ENCODE assay signal across 34 mouse cellular contexts in the genomic region with DNA sequence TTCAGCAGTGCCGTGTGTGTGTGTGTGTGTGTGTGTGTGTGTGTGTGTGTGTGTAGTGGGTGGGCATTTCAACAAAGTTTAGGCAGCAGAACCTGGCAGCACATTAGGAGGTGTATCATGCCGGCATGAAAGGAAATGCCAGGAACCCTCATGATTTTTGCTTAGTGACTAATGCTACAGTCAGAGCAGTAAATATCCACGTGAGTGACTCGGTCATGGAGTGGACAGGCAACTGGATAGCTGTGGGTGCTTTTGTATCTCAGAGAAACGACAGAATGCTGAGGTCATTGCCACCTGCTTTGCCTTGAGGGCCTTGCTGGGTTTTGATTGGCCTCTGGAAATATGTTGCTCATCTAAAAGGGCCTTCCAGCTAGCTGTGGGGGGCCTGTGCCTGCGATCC. TPM values are rescaled to one million over a fixed set of nuclear protein-coding genes. Genes with fewer than 3 reads are reported as not detected.
DNase-seq lines count a peak whose midpoint lies in the region; ATAC-seq lines count a peak whose summit lies in the region.
"Had no signal": no experiment of that assay in that cellular context is flagged by ENCODE, and none has a peak within 500 bp of the region (broad histone marks: within the 10 kb centered on the region; RNA-seq: fewer than 3 reads in every experiment).

No protein-coding gene starts in this region.

- DNase-seq in adrenal gland, adult (ENCODE audit: inconsistent age in 2 of 2, low spot score in 1 of 2) = peak; percentile 59 to 76
- DNase-seq in adrenal gland, postnatal 4 days (ENCODE audit: low spot score in 2 of 2) = no peak
- DNase-seq in 3134 (ENCODE audit: extremely low read depth, insufficient read length, low spot score) = peak; percentile 77
- DNase-seq in adrenal gland, adult 2 months = peak; percentile 69
- peak; percentile 32 for DNase-seq in brain, adult 2 months (ENCODE audit: low read depth, low spot score)
- no peak for DNase-seq in spleen, postnatal 36 days (ENCODE audit: low spot score in 2 of 2)
- DNase-seq: cerebellum, adult 11 months; cerebellum, postnatal 10 days; kidney, postnatal 4 days; liver; lung, postnatal 4 days; spleen, adult 18-20 months; thymus, postnatal 14 days had no signal

- no peak for ATAC-seq in hindbrain, embryonic 12.5 days (ENCODE audit: low FRiP score)
- no peak for ATAC-seq in erythroblast, adult 5-6 weeks (replicated peaks; ENCODE audit: low FRiP score, poor library complexity, severe bottlenecking)
- ATAC-seq: activated CD4-positive, CD25-positive, alpha-beta regulatory T cell, adult 4 months; forebrain, embryonic 13.5 days; intestine, postnatal 0 days; midbrain, embryonic 15.5 days had no signal

- no peak overlapping the region for H3K9ac ChIP-seq in hindbrain, embryonic 12.5 days
- H3K9ac ChIP-seq: forebrain, embryonic 13.5 days; liver, embryonic 15.5 days; midbrain, embryonic 15.5 days; neural tube, embryonic 13.5 days had no signal

- H3K9me3 ChIP-seq in hindbrain, embryonic 12.5 days (replicated peaks) = no peaks in the 10 kb centered on the region
- H3K9me3 ChIP-seq: forebrain, embryonic 13.5 days; heart, embryonic 10.5 days; hindbrain, embryonic 10.5 days; limb, embryonic 10.5 days; liver, embryonic 15.5 days; midbrain, embryonic 15.5 days; neural tube, embryonic 13.5 days had no signal

- no peaks in the 10 kb centered on the region for H3K27me3 ChIP-seq in hindbrain, embryonic 12.5 days
- H3K27me3 ChIP-seq: forebrain, embryonic 13.5 days; liver, embryonic 15.5 days; midbrain, embryonic 15.5 days; neural tube, embryonic 13.5 days had no signal

- H3K4me3 ChIP-seq in hindbrain, embryonic 12.5 days = no peak overlapping the region
- H3K4me3 ChIP-seq: erythroblast, embryonic 14.5 days; forebrain, embryonic 13.5 days; heart, embryonic 10.5 days; hindbrain, embryonic 10.5 days; left cerebral cortex, adult 2 months; limb, embryonic 10.5 days; liver, embryonic 15.5 days; midbrain, embryonic 15.5 days; neural tube, embryonic 13.5 days had no signal

- H3K27ac ChIP-seq in hindbrain, embryonic 12.5 days = no peak overlapping the region
- H3K27ac ChIP-seq: forebrain, embryonic 13.5 days; heart, embryonic 10.5 days; hindbrain, embryonic 10.5 days; left cerebral cortex, adult 2 months; limb, embryonic 10.5 days; liver, embryonic 15.5 days; midbrain, embryonic 15.5 days; neural tube, embryonic 13.5 days had no signal

- H3K36me3 ChIP-seq in hindbrain, embryonic 12.5 days = no peaks in the 10 kb centered on the region
- H3K36me3 ChIP-seq: heart, embryonic 10.5 days; hindbrain, embryonic 10.5 days; limb, embryonic 10.5 days; liver, embryonic 15.5 days; midbrain, embryonic 15.5 days; neural tube, embryonic 13.5 days had no signal

- H3K4me1 ChIP-seq in hindbrain, embryonic 12.5 days = no peaks in the 10 kb centered on the region
- H3K4me1 ChIP-seq: forebrain, embryonic 13.5 days; heart, embryonic 10.5 days; hindbrain, embryonic 10.5 days; limb, embryonic 10.5 days; liver, embryonic 15.5 days; midbrain, embryonic 15.5 days; neural tube, embryonic 13.5 days had no signal

- 75% methylated on average over 6 of the region's 6 CpGs for WGBS in hindbrain, embryonic 12.5 days

- no peak overlapping the region for H3K4me2 ChIP-seq in hindbrain, embryonic 12.5 days (replicated peaks)
- H3K4me2 ChIP-seq: forebrain, embryonic 13.5 days; liver, embryonic 15.5 days; midbrain, embryonic 15.5 days; neural tube, embryonic 13.5 days had no signal

RNA-seq across cellular contexts. Expression of a gene that starts 16.0 kb away (rescaled TPM):
- total RNA-seq in adrenal gland, postnatal 4 days (2021) = 1 to 10 TPM; 2.3 to 3.2 TPM
- 1 to 10 TPM in 1 of 2 experiments, under 1 TPM in 1; 0.63 to 1.3 TPM for total RNA-seq in adrenal gland, adult 2 months (2021)
- polyA plus RNA-seq in adrenal gland, adult 2 months (2012; rRNA removed) = 0.35 and 0.48 TPM in 2 replicates
- polyA plus RNA-seq in hindbrain, embryonic 12.5 days (2016; fragmentation: Nextera tagmentation; extraction: Ambion mirVana) = 0.40 and 0.77 TPM in 2 replicates
- total RNA-seq in erythroblast, adult 5-6 weeks (2015; ENCODE audit: low replicate concordance) = not detected in 2 replicates
- not detected in 2 replicates for total RNA-seq in erythroblast, adult 5-6 weeks (2017; ENCODE audit: low replicate concordance)
- total RNA-seq: gastrocnemius, adult 8-10 months; granulocyte monocyte progenitor cell, adult 5-6 weeks; megakaryocyte-erythroid progenitor cell, adult 5-6 weeks had no signal
- polyA plus RNA-seq: erythroblast, embryonic 14.5 days; liver, embryonic 15.5 days had no signal

RNA-seq across cellular contexts. Expression of a gene that starts 53.5 kb away (rescaled TPM):
- 10 to 100 TPM; 47.0 to 53.5 TPM for total RNA-seq in adrenal gland, postnatal 4 days (2021)
- total RNA-seq in adrenal gland, adult 2 months (2021) = 10 to 100 TPM; 60.4 to 76.5 TPM
- 179 and 200 TPM in 2 replicates for polyA plus RNA-seq in adrenal gland, adult 2 months (2012; rRNA removed)
- 94.3 and 99.3 TPM in 2 replicates for polyA plus RNA-seq in hindbrain, embryonic 12.5 days (2016; fragmentation: Nextera tagmentation; extraction: Ambion mirVana)
- total RNA-seq in erythroblast, adult 5-6 weeks (2015; ENCODE audit: low replicate concordance) = 17.5 and 27.4 TPM in 2 replicates
- total RNA-seq in erythroblast, adult 5-6 weeks (2017; ENCODE audit: low replicate concordance) = 9.3 and 34.0 TPM in 2 replicates

RNA-seq across cellular contexts. Expression of a gene that starts 55.8 kb away (rescaled TPM):
- total RNA-seq in adrenal gland, postnatal 4 days (2021) = not detected
- not detected for total RNA-seq in adrenal gland, adult 2 months (2021)
- polyA plus RNA-seq in adrenal gland, adult 2 months (2012; rRNA removed) = not detected in 2 replicates
- polyA plus RNA-seq in hindbrain, embryonic 12.5 days (2016; fragmentation: Nextera tagmentation; extraction: Ambion mirVana) = 0.18 TPM in 1 of 2 replicates, not detected in the other
- not detected in 2 replicates for total RNA-seq in erythroblast, adult 5-6 weeks (2015; ENCODE audit: low replicate concordance)
- not detected in 2 replicates for total RNA-seq in erythroblast, adult 5-6 weeks (2017; ENCODE audit: low replicate concordance)
- total RNA-seq: ES-E14; gastrocnemius, adult 8-10 months; granulocyte monocyte progenitor cell, adult 5-6 weeks; left cerebral cortex, adult 2 months; megakaryocyte-erythroid progenitor cell, adult 5-6 weeks had no signal
- polyA plus RNA-seq: activated CD4-positive, CD25-positive, alpha-beta regulatory T cell, adult 4 months; cortical plate, adult 2 months; erythroblast, embryonic 14.5 days; heart, embryonic 10.5 days; heart, postnatal 0 days; intestine, postnatal 0 days; kidney, embryonic 14.5 days; limb, embryonic 10.5 days; lung, embryonic 16.5 days had no signal

Comparison
In these comparisons a context has a peak if more than half of its experiments do, and no peak if none do; other contexts are left out.
1. DNase-seq: peak in adrenal gland, adult (2 of 2), 3134 (single experiment), adrenal gland, adult 2 months (single experiment) and brain, adult 2 months (single experiment); none in adrenal gland, postnatal 4 days (0 of 2) and spleen, postnatal 36 days (0 of 2).